ENCODE assay signal across 8 mouse cellular contexts in the genomic region with DNA sequence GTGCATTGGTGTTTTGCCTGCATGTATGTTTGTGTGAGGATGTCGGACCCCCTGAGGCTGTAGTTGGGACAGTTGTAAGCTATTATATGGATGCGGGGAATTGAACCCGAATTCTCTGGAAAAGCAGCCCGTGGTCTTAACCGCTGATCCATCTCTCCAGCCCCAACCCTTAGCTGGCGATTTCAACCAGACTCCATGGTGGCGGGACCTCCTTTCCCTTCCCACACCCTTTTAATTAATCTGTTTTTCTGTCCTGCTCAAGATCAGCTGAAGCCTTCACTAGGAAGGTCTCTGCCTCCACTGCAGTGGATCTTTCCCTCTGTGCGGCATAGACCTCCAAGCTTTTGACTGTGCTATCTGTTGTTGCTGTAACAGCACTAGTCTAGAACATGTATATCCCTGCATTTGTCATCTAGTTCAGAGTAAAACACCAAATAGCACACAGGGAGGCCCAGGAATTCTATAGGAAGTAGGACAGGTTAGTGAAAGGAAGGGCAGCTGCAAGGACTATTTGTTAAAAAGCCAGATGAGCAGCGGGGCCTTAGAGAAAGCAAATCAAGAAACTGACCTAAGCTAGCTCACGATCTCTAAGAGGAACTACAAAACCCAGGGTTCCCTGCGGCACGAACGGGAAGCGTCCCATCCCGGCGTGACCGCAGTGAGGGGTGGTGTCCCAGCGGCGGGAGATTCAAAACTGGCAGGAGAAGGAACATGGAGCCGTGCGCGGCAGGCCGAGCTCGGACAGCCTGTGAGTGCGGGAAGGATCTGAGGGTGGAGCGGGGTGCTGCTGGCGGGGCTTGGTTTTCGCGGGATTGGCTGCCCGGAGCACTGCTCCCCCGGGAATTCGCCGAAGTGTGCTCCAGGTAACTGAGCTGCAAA. TPM values are rescaled to one million over a fixed set of nuclear protein-coding genes. Genes with fewer than 3 reads are reported as not detected.
DNase-seq lines count a peak whose midpoint lies in the region; ATAC-seq and TF ChIP-seq lines count a peak whose summit lies in the region.

Gene Iqgap3, plus strand, starts transcription at position 627 of the 879 bp plus-strand sequence.

- 0 out of 2 replicates have a peak, but pooled peaks cover 3% of the 10 kb centered on the region for H3K27me3 ChIP-seq in intestine, postnatal 0 days (replicated peaks; ENCODE audit: control insufficient read depth, insufficient read depth, low read length)
- peaks cover 3% of the 10 kb centered on the region; the same call in 1 of the 2 replicates for H3K27me3 ChIP-seq in midbrain, embryonic 10.5 days (ENCODE audit: low read depth, poor library complexity, severe bottlenecking)

- H3K9ac ChIP-seq in intestine, postnatal 0 days (ENCODE audit: low read depth, low read length) = peak within 1 kb of the TSS; percentile 40

- H3K9me3 ChIP-seq in intestine, postnatal 0 days (ENCODE audit: control insufficient read depth) = no peaks in the 10 kb centered on the region
- no peaks in the 10 kb centered on the region for H3K9me3 ChIP-seq in midbrain, embryonic 10.5 days (replicated peaks)

- TF ChIP-seq CTCF in intestine, postnatal 0 days (IDR thresholded peaks at IDR 0.05; ENCODE audit: low read depth) = 0 out of 2 replicates have a peak, but pooled peaks have one; percentile 25

- intact Hi-C loops in left cerebral cortex, postnatal 36 days (cut with DNase I) = no loop called here

- 0 out of 2 replicates have a peak, but pooled peaks cover 4% of the 10 kb centered on the region for H3K4me1 ChIP-seq in intestine, postnatal 0 days (replicated peaks; ENCODE audit: control insufficient read depth, insufficient read depth, low read length)
- H3K4me1 ChIP-seq in midbrain, embryonic 10.5 days = peaks cover 19% of the 10 kb centered on the region

- peak within 1 kb of the TSS; percentile 63 for H3K4me3 ChIP-seq in intestine, postnatal 0 days (ENCODE audit: low read depth, low read length)
- H3K4me3 ChIP-seq in midbrain, embryonic 10.5 days = peak within 1 kb of the TSS; percentile 88

- peaks cover 6% of the 10 kb centered on the region for H3K36me3 ChIP-seq in intestine, postnatal 0 days (ENCODE audit: control insufficient read depth, insufficient read depth)
- peaks cover 31% of the 10 kb centered on the region for H3K36me3 ChIP-seq in midbrain, embryonic 10.5 days

- WGBS in intestine, postnatal 0 days = 21% methylated on average over 33 of the region's 33 CpGs
- WGBS in midbrain, embryonic 10.5 days = 19% methylated on average over 33 of the region's 33 CpGs

- peak within 1 kb of the TSS; percentile 91 for H3K4me2 ChIP-seq in intestine, postnatal 0 days (replicated peaks; ENCODE audit: low read depth)

- peak; percentile 93 for DNase-seq in adrenal gland, postnatal 10 days
- DNase-seq in embryo, embryonic 9.5 days (ENCODE audit: extremely low spot score) = peak; percentile 86
- DNase-seq in gastrocnemius, postnatal 4 days (ENCODE audit: low spot score in 2 of 2) = peak; percentile 78 to 91
- DNase-seq in left cerebral cortex, postnatal 36 days (ENCODE audit: low spot score in 2 of 2) = peak; percentile 83
- peak; percentile 84 for DNase-seq in midbrain, embryonic 10.5 days (ENCODE audit: low spot score)
- peak; percentile 81 to 86 for DNase-seq in right cerebral cortex, postnatal 36 days (ENCODE audit: low spot score in 2 of 2)
- DNase-seq in urinary bladder, postnatal 4 days (ENCODE audit: low spot score in 2 of 2) = peak; percentile 79 to 88

- ATAC-seq in intestine, postnatal 0 days = peak; percentile 79

- no peak within 1 kb of the TSS for H3K27ac ChIP-seq in intestine, postnatal 0 days (ENCODE audit: low read depth, low read length)
- H3K27ac ChIP-seq in midbrain, embryonic 10.5 days (replicated peaks) = peak within 1 kb of the TSS; percentile 85

RNA-seq across cellular contexts. Expression of gene Iqgap3, which starts in this region (rescaled TPM):
- total RNA-seq in adrenal gland, postnatal 10 days (2021) = 10 to 100 TPM in 1 of 2 experiments, 1 to 10 TPM in 1; 6.9 to 11.5 TPM
- 10 to 100 TPM; 14.8 to 16.8 TPM for total RNA-seq in gastrocnemius, postnatal 4 days (2021)
- polyA plus RNA-seq in intestine, postnatal 0 days (2015; fragmentation: Nextera tagmentation; extraction: Ambion mirVana) = 4.3 TPM in 2 replicates
- 1 to 10 TPM in 1 of 2 experiments, under 1 TPM in 1; 0.23 to 1.1 TPM for total RNA-seq in left cerebral cortex, postnatal 36 days (2021)
- 22.6 and 24.6 TPM in 2 replicates for polyA plus RNA-seq in midbrain, embryonic 10.5 days (2016; fragmentation: Nextera tagmentation; extraction: Ambion mirVana)
